Mouse (Mus musculus): ENCODE data around the gene Cfap161.

The Cfap161 gene

GRCm38 (mm10) chr7:83739680-83740310 lies 54.9 kb downstream of the Cfap161 start:
- no peak for DNase-seq (ENCODE audit: low spot score)

- no peak for DNase-seq (ENCODE audit: low spot score)
Observed at GRCm38 (mm10) chr7:83738623-83739462, 55.8 kb downstream of the Cfap161 start.

DNA sequence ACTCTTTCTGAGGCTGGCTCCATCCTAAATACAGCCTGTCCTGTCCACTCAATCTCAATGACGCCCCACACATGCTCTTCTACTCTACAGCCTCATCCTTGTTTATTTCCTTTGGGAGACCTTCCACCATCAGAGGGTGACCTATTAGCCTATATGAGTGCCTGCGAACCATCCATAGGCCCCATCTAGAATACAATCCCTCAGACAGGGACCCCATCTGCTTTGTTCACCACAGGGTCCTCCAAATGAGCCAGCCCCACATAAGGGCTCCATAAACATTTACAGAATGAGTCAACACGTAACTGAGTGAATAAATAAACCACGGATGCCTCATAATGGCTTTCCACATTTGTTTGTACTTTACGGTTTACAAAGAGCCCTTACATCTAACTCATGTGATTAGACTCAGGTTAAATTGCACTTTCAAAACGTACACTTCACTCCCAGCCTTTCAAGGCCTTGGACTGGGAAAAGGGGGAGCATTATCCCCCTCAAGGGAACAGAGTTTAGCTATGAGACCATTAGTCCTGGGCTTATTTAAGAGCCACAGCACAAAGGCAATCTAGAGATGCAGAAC lies 56.7 kb downstream of the Cfap161 start:
- no peak for DNase-seq (ENCODE audit: low spot score)

DNA sequence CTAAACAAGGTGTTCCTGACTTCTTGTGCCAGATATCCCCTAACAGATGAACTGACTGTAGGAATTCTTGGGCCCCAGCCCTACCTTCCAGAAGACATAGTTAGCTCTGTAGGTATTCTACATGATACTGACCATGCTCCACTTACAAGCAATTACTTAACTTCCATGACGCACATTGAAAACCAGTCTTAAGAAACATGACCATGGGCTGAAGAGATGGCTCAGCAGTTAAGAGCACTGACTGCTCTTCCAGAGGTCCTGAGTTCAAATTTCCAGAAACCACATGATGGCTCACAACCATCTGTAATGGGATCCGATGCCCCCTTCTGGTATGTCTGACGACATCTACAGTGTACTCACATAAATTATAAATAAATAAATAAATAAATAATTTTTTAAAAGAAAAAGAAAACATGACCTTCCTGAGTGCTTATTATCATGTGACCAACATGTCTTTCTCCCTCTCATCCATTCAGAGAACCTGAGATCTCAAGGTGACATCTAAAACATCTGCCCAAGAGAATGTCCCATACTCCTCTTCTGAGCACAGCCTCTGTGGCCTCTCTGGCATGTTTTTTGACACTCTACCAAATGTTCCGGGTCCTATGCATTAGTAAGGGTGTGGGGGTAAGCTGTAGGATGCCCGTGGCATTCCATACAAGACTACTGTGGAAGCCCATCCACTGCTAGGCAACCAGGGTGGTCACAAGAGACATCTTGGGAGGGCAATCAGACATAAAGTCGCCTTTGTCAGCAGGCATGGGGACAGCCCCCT lies 58.2 kb downstream of the Cfap161 start:
- DNase-seq (ENCODE audit: low spot score), result no peak

- no peak for DNase-seq (ENCODE audit: low spot score)
Observed at GRCm38 (mm10) chr7:83735108-83735781, 59.4 kb downstream of the Cfap161 start.

- no peak for DNase-seq (ENCODE audit: low spot score)
Observed at GRCm38 (mm10) chr7:83734671-83735082, 60.0 kb downstream of the Cfap161 start.

GRCm38 (mm10) chr7:83734246-83734645 lies 60.4 kb downstream of the Cfap161 start:
- no peak for DNase-seq (ENCODE audit: low spot score)

- DNase-seq (ENCODE audit: low spot score), result no peak
Observed at GRCm38 (mm10) chr7:83732781-83733180, 61.9 kb downstream of the Cfap161 start.

- no peak for DNase-seq (ENCODE audit: low spot score)
Observed at GRCm38 (mm10) chr7:83731961-83732666, 62.6 kb downstream of the Cfap161 start.

DNA sequence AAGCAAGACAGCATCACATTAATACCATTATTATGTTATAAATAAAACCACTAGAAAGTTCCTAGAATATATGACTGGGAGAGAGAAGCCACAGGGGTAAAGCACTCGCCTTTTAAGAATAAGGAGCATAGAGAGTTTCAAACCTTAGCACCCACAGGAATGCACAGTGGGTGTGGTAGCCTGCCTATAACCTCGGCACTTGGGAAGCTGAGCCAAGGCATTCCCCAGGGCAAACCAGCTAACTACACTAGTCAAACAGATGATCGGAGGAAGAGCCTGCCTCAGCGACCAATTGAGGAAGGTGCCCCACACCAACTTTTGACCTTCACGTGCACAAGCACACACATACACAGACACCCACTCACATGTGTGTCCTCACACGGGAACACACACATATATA lies 63.4 kb downstream of the Cfap161 start:
- DNase-seq (ENCODE audit: low spot score), result no peak

- DNase-seq (ENCODE audit: low spot score), result no peak
Observed at GRCm38 (mm10) chr7:83726936-83727632, 67.6 kb downstream of the Cfap161 start.

DNA sequence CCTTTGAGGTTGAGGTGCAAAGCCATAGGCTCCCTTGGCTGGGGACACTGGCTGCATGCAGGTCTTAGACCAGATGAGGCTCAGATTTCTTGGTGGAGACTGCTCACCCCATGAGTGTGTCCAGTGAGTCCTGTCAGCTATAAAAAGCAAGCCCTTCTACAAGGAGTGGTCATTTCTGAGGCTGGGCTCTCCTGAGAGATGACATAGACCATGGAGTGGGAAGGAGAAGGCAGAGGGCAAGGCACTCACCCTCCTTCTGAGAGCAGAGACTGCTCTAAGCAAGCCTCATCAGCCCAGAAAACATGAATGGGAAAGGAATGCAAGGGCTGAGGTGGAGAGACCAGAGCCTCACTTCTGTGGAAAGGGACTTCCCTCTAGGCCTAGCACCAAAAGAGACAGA lies 68.9 kb downstream of the Cfap161 start:
- DNase-seq (ENCODE audit: low spot score), result no peak

DNA sequence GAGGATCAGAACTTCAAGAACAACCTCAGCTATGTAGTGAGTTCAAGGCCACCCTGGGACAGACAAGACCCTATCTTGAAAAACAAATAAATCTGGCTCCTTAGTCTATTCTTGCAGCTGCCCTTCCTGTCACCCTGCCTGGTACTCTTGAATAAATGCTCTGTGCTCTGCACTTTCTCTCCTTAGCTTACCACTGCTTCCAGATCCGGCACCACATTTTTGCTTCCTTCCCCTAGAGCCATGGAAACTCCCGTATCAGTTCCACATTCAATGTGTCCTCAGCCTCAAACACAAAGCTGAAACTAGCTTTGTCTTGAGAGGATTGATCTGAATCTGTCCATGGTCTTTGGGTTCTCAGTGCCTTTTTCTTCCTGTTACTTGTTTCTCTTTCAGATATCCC lies 70.1 kb downstream of the Cfap161 start:
- no peak for DNase-seq (ENCODE audit: low spot score)
